Mouse (Mus musculus) A20 (cell line): ENCODE data around the gene Kcns3.
"Not testable (repeated sequence)": the region's sequence is repeated elsewhere in the genome, so short reads cannot be mapped to it uniquely, and the experiment has no call there.

Experiments used
- DNase-seq: peaks from one replicate; pipeline ENCODE4 v3.0.0-alpha.2; 2011; ENCODE audit warnings: low read depth, low spot score

The Kcns3 gene

GRCm38 (mm10) chr12:11086866-11087265 lies 64.0 kb downstream of the Kcns3 start:
- DNase-seq: no peak

- no peak for DNase-seq
Observed at GRCm38 (mm10) chr12:11071079-11071478, 79.8 kb downstream of the Kcns3 start.

- no peak for DNase-seq
Observed at GRCm38 (mm10) chr12:11066865-11067264, 84.0 kb downstream of the Kcns3 start.

- not testable (repeated sequence) for DNase-seq
Observed at GRCm38 (mm10) chr12:11052676-11053075, 98.2 kb downstream of the Kcns3 start.

GRCm38 (mm10) chr12:11041821-11042220 lies 109.0 kb downstream of the Kcns3 start:
- no peak for DNase-seq
